Mouse (Mus musculus) testis, adult 2 months (tissue): ENCODE results near the gene Ppp1r15a. TPM values are rescaled to one million over a fixed set of nuclear protein-coding genes. Genes with fewer than 3 reads are reported as not detected.
A peak's percentile ranks its signal among the peaks of the same experiment; 100 is the strongest.

Experiments
- H3K27ac ChIP-seq: fragments of 200-500 bp; 2 replicates; pipeline ENCODE4 v1.5.1; 2012; ENCODE audit warnings: low read depth, low read length; ENCODE audit not compliant: control insufficient read depth, insufficient read depth
- H3K27me3 ChIP-seq: fragments of 200-500 bp; 2 replicates; pipeline ENCODE4 v1.6.1; 2012; ENCODE audit warnings: mild to moderate bottlenecking, low read length, moderate library complexity; ENCODE audit not compliant: control insufficient read depth, insufficient read depth
- H3K36me3 ChIP-seq: fragments of 200-500 bp; 2 replicates; pipeline ENCODE4 v1.6.1; 2012; ENCODE audit warnings: mild to moderate bottlenecking, low read length; ENCODE audit not compliant: control insufficient read depth, insufficient read depth
- H3K4me1 ChIP-seq: fragments of 200-500 bp; 2 replicates; pipeline ENCODE4 v1.6.1; 2012; ENCODE audit warnings: low read length; ENCODE audit not compliant: control insufficient read depth, insufficient read depth
- H3K4me3 ChIP-seq: fragments of 200-500 bp; 2 replicates; pipeline ENCODE4 v1.5.1; 2012; ENCODE audit warnings: low read depth, mild to moderate bottlenecking, low read length, moderate library complexity, mixed read lengths; ENCODE audit not compliant: control insufficient read depth
- CTCF ChIP-seq: fragments of 200-500 bp; IDR thresholded peaks from 2 replicates; pipeline ENCODE4 v1.5.1; 2012; ENCODE audit warnings: low read depth, mild to moderate bottlenecking, inconsistent platforms, low read length, moderate library complexity; ENCODE audit not compliant: control insufficient read depth, insufficient read depth, insufficient replicate concordance
- POLR2A ChIP-seq: fragments of 200-500 bp; IDR thresholded peaks from 2 replicates; pipeline ENCODE4 v1.6.1; 2012; ENCODE audit warnings: low read depth, mild to moderate bottlenecking, inconsistent platforms, low read length, moderate library complexity; ENCODE audit not compliant: control insufficient read depth
- polyA plus RNA-seq: library from polyadenylated mRNA; depleted of rRNA; stranded (reverse); fragments of >200 nt; gene quantifications from 2 replicates; pipeline ENCODE4 v1.2.3, GENCODE M21; 2012

Gene Ppp1r15a
- polyA plus RNA-seq, 1 experiment, result 5.9 TPM

- no peaks in the 10 kb centered on the region for H3K27me3 ChIP-seq
- H3K4me3 ChIP-seq, result no peak overlapping the region
- H3K4me1 ChIP-seq, result peaks cover 2% of the 10 kb centered on the region
- no peaks in the 10 kb centered on the region for H3K36me3 ChIP-seq
- H3K27ac ChIP-seq, result no peak overlapping the region
- TF ChIP-seq POLR2A (no peak), CTCF (no peak)
Measured at GRCm38 (mm10) chr7:45492225-45492844, 33.7 kb downstream of the Ppp1r15a start.

GRCm38 (mm10) chr7:45491264-45491663 lies 34.8 kb downstream of the Ppp1r15a start:
- peaks cover 2% of the 10 kb centered on the region for H3K4me1 ChIP-seq
- TF ChIP-seq CTCF (no peak), POLR2A (no peak)
- no peaks in the 10 kb centered on the region for H3K36me3 ChIP-seq
- no peaks in the 10 kb centered on the region for H3K27me3 ChIP-seq
- H3K27ac ChIP-seq, result no peak overlapping the region
- no peak overlapping the region for H3K4me3 ChIP-seq

- no peak overlapping the region for H3K4me3 ChIP-seq
- TF ChIP-seq POLR2A, result no peak
- no peak for TF ChIP-seq CTCF
- no peaks in the 10 kb centered on the region for H3K36me3 ChIP-seq
- H3K4me1 ChIP-seq, result peaks cover 2% of the 10 kb centered on the region
- no peaks in the 10 kb centered on the region for H3K27me3 ChIP-seq
- no peak overlapping the region for H3K27ac ChIP-seq
Measured at GRCm38 (mm10) chr7:45490822-45491221, 35.2 kb downstream of the Ppp1r15a start.

- TF ChIP-seq POLR2A (no peak), CTCF (no peak)
- no peak overlapping the region for H3K4me3 ChIP-seq
- no peak overlapping the region; the same call in 1 of the 2 replicates for H3K27ac ChIP-seq
Measured at GRCm38 (mm10) chr7:45489578-45489977, 36.5 kb downstream of the Ppp1r15a start.

GRCm38 (mm10) chr7:45488293-45489204 lies 37.5 kb downstream of the Ppp1r15a start, which contains the start of gene Dhdh:
Gene Dhdh (minus strand): TSS chr7:45488805.
- peak; percentile 63; the same call in 1 of the 2 replicates for TF ChIP-seq POLR2A
- no peak for TF ChIP-seq CTCF
- Histone ChIP-seq H3K4me3 (peak within 1 kb of the TSS; percentile 84), H3K4me1 (peaks cover 2% of the 10 kb centered on the region), H3K27me3 (no peaks in the 10 kb centered on the region), H3K27ac (peak within 1 kb of the TSS; percentile 70), H3K36me3 (no peaks in the 10 kb centered on the region)

More at GRCm38 (mm10) chr7:45489578-45489977, 36.5 kb downstream of the Ppp1r15a start:
- Histone ChIP-seq H3K27me3 (no peaks in the 10 kb centered on the region), H3K36me3 (no peaks in the 10 kb centered on the region), H3K4me1 (peaks cover 2% of the 10 kb centered on the region)

- H3K27ac ChIP-seq, result peak overlapping the region; percentile 65
- TF ChIP-seq CTCF, result no peak
- no peak for TF ChIP-seq POLR2A
- H3K36me3 ChIP-seq, result no peaks in the 10 kb centered on the region
Measured at GRCm38 (mm10) chr7:45487861-45488292, 38.2 kb downstream of the Ppp1r15a start.

More at GRCm38 (mm10) chr7:45487861-45488292, 38.2 kb downstream of the Ppp1r15a start:
- H3K4me3 ChIP-seq, result peak overlapping the region; percentile 68
- peaks cover 2% of the 10 kb centered on the region for H3K4me1 ChIP-seq
- H3K27me3 ChIP-seq, result no peaks in the 10 kb centered on the region
